Comparison of ENCODE assay signal across 9 mouse cellular contexts in the genomic region with DNA sequence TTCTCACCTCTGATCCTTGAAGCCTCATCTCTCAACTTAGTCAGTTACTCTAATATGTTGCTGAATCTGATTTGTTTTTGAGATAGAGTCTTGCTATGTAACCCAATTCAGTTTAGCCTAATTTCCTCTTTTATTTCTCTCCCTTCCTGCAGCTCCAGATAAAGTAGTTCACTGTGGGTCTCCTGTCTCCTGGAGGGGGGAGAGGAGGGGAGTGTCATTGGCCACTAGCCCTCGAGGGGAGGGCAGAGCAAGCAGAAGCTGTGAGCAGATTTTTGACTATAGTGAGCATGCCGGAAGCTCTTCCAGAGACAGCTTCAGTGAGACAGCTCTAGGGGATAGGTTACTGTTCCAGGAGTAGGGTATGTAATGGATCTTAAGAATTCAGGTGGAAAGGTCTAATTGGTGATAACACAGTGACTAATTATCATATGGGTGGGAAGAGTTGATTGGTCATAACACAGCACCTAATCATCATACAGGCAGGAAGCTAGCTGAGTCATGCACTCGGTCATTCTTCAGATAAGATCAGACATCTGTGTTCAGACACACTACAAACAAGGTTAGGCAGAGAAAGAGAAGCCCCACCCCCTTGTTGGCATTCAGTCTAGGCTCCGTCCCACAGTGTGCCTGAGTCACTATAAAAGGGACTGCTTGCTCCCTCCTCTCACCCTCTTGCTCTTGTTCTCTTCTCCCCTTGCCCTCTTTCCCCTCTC. TPM values are rescaled to one million over a fixed set of nuclear protein-coding genes. Genes with fewer than 3 reads are reported as not detected.
DNase-seq lines count a peak whose midpoint lies in the region; ATAC-seq lines count a peak whose summit lies in the region.
"Had no signal": no experiment of that assay in that cellular context is flagged by ENCODE, and none has a peak within 500 bp of the region (broad histone marks: within the 10 kb centered on the region; RNA-seq: fewer than 3 reads in every experiment).

No protein-coding gene starts in this region.

- peak; percentile 90 for ATAC-seq in megakaryocyte, adult 5-6 weeks (ENCODE audit: poor library complexity, severe bottlenecking)

- peak; percentile 7 to 23 for DNase-seq in heart, adult 18-20 months
- DNase-seq in heart, adult 8-10 months (ENCODE audit: low spot score): no peak
- peak; percentile 5 for DNase-seq in embryo, embryonic 10 days (ENCODE audit: low spot score)
- peak; percentile 26 for DNase-seq in kidney, adult 18-20 months
- DNase-seq in right cerebral cortex, postnatal 14 days: no peak
- no peak for DNase-seq in spleen, adult 18-20 months
- DNase-seq in right cerebral cortex, adult 2 months (ENCODE audit: low spot score in 2 of 2): no peak

RNA-seq across cellular contexts. Expression of a gene that starts 30.9 kb away (rescaled TPM):
- total RNA-seq in heart, adult 18-20 months (2021): not detected
- not detected for total RNA-seq in heart, adult 8-10 months (2022)
- total RNA-seq in megakaryocyte, adult 5-6 weeks (2015): not detected in 2 replicates
- not detected in 2 replicates for total RNA-seq in megakaryocyte, adult 5-6 weeks (2017)
- total RNA-seq: heart, postnatal 36 days had no signal

RNA-seq across cellular contexts. Expression of a gene that starts 50.0 kb away (rescaled TPM):
- 10 to 100 TPM; 10.3 to 11.9 TPM for total RNA-seq in heart, adult 18-20 months (2021)
- 10 to 100 TPM in 2 of 4 experiments, 1 to 10 TPM in 2; 8.7 to 11.3 (median 9.9) TPM for total RNA-seq in heart, adult 8-10 months (2022)
- total RNA-seq in megakaryocyte, adult 5-6 weeks (2015): 18.9 and 24.2 TPM in 2 replicates
- total RNA-seq in megakaryocyte, adult 5-6 weeks (2017): 27.6 and 30.9 TPM in 2 replicates

Comparison
In these comparisons a context has a peak if more than half of its experiments do, and no peak if none do; other contexts are left out.
1. DNase-seq: peak in heart, adult 18-20 months (2 of 2), embryo, embryonic 10 days (single experiment) and kidney, adult 18-20 months (single experiment); none in heart, adult 8-10 months (single experiment), right cerebral cortex, postnatal 14 days (single experiment), spleen, adult 18-20 months (0 of 2) and right cerebral cortex, adult 2 months (0 of 2).